Mouse (Mus musculus) CH12.LX (cell line): ENCODE measurements around the gene Phrf1.

ENCODE experiments used
- BHLHE40 ChIP-seq: IDR thresholded peaks from 2 replicates; pipeline ENCODE4 v1.6.1; 2011; ENCODE audit warnings: mild to moderate bottlenecking, low read depth, low read length, improper control_type of control experiment
- CHD2 ChIP-seq: IDR thresholded peaks from 2 replicates; pipeline ENCODE4 v1.6.1; 2011; ENCODE audit warnings: low read length, improper control_type of control experiment
- CTCF ChIP-seq, 2 experiments: IDR thresholded peaks in 1 of 2; conservative IDR thresholded peaks in 1 of 2; 2 replicates each; pipeline ENCODE4 v1.5.1; 2011 to 2012; ENCODE audit warnings: low read depth in 2 of 2, low read length in 2 of 2, improper control_type of control experiment in 1 of 2, inconsistent platforms in 1 of 2, mild to moderate bottlenecking in 1 of 2, moderate library complexity in 1 of 2
- KAT2A ChIP-seq: IDR thresholded peaks from 2 replicates; pipeline ENCODE4 v1.6.1; 2012; ENCODE audit warnings: low read length, improper control_type of control experiment, inconsistent platforms; ENCODE audit not compliant: insufficient replicate concordance
- MEF2A ChIP-seq: IDR thresholded peaks from 2 replicates; pipeline ENCODE4 v1.6.1; 2014; ENCODE audit warnings: low read depth, mild to moderate bottlenecking, inconsistent platforms, low read length, improper control_type of control experiment, borderline replicate concordance
- SIN3A ChIP-seq: IDR thresholded peaks from 2 replicates; pipeline ENCODE4 v1.6.1; 2012; ENCODE audit warnings: low read length, improper control_type of control experiment, inconsistent platforms
- TCF12 ChIP-seq: IDR thresholded peaks from 2 replicates; pipeline ENCODE4 v1.6.1; 2014; ENCODE audit warnings: low read depth, mild to moderate bottlenecking, inconsistent platforms, low read length, improper control_type of control experiment

GRCm38 (mm10) chr7:141231111-141231510 is 2.5 kb downstream of the Phrf1 start:
- TF ChIP-seq CTCF (conservative IDR thresholded peaks at IDR 0.05 in 1 of 2, IDR thresholded peaks at IDR 0.05 in 1 of 2; ENCODE audit: low read depth in 2 of 2, low read length in 2 of 2) (no peak), MEF2A (no peak), SIN3A (no peak), CHD2 (no peak), TCF12 (no peak), KAT2A (no peak), BHLHE40 (no peak)
